Mouse (Mus musculus): ENCODE measurements around the gene Fam117b. TPM values are rescaled to one million over a fixed set of nuclear protein-coding genes. Genes with fewer than 3 reads are reported as not detected.

The Fam117b gene
- polyA plus RNA-seq, 1 experiment from 2014 or later = 12.6 TPM

DNA sequence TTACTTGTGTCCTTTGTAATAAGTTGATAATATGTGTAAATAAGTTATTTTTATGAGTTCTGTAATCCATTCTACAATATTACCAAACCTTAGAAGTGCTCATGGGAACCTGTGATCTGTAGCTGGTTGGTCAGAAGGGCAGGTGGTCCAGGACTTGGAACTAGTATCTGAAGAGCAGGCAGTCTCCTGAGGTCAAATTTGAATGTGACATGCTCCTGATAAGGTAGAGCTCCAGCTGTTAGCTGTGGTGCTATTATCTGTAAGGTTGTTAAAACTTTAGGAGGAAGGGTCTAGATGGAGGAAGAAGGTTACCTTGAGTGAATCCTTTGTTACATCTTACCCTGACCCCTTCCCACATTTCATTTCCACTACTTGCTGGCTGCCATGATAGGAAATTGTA is 5.3 kb downstream of the Fam117b start:
- H3K36me3 ChIP-seq = no peaks in the 10 kb centered on the region
- H3K9me3 ChIP-seq = 0 out of 2 replicates have a peak, but pooled peaks cover 5% of the 10 kb centered on the region
- peaks cover 19% of the 10 kb centered on the region for H3K4me1 ChIP-seq (replicated peaks)
- DNase-seq (ENCODE audit: low spot score) = no peak
- no peak overlapping the region for H3K27ac ChIP-seq
- H3K27me3 ChIP-seq (ENCODE audit: insufficient read depth, poor library complexity, severe bottlenecking) = no peaks in the 10 kb centered on the region
- no peak overlapping the region for H3K4me3 ChIP-seq

DNA sequence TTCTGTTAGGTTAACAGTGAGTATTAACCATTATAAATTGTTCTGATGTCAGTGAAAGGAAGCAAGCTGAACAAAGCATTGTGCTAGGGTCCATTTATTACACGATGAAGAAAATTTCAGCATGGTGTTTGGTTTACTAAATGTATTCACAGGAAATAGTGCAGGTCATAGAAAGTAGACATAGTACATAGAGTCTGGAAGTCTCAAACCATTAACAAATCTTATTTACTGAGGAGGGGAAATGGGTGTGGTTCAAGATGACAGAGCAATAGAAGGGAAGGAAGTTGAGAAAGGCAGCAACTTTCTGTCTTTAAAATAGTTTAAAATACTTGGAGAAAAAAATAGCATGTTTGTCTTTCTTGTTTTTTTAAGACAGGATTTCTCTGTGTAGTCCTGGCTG is 10.4 kb downstream of the Fam117b start:
- WGBS = 85% methylated on average over 1 of the region's 1 CpGs
- H3K4me1 ChIP-seq (replicated peaks) = peaks cover 9% of the 10 kb centered on the region
- H3K27ac ChIP-seq = no peak overlapping the region
- no peak for DNase-seq (ENCODE audit: low spot score)
- no peaks in the 10 kb centered on the region for H3K36me3 ChIP-seq
- 0 out of 2 replicates have a peak, but pooled peaks cover 5% of the 10 kb centered on the region for H3K9me3 ChIP-seq
- H3K4me3 ChIP-seq = no peak overlapping the region
- H3K27me3 ChIP-seq (ENCODE audit: insufficient read depth, poor library complexity, severe bottlenecking) = no peaks in the 10 kb centered on the region

DNA sequence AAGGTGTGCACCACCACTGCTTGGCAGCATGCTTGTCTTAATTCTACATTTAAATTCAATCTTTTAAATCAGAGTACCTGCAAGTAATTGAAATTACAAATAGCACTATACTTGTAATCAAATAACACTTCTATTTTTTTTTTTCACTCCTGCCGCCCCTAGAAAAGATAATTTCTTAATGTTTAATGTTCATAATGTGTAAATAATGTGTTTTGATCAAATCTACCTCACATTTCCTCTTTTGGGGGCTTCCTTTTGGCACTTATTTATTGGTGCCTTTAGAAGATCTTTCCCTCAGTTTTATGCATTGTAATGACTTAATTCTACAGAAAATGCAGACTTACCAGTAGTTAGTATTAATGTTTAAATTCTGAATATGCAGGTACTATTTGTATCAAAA is 10.9 kb downstream of the Fam117b start:
- no peak for DNase-seq (ENCODE audit: low spot score)
- Histone ChIP-seq H3K27ac (no peak overlapping the region), H3K4me3 (no peak overlapping the region), H3K36me3 (no peaks in the 10 kb centered on the region), H3K27me3 (ENCODE audit: insufficient read depth, poor library complexity, severe bottlenecking) (no peaks in the 10 kb centered on the region), H3K4me1 (replicated peaks) (peaks cover 9% of the 10 kb centered on the region), H3K9me3 (0 out of 2 replicates have a peak, but pooled peaks cover 5% of the 10 kb centered on the region)
- 91% methylated on average over 1 of the region's 1 CpGs for WGBS

DNA sequence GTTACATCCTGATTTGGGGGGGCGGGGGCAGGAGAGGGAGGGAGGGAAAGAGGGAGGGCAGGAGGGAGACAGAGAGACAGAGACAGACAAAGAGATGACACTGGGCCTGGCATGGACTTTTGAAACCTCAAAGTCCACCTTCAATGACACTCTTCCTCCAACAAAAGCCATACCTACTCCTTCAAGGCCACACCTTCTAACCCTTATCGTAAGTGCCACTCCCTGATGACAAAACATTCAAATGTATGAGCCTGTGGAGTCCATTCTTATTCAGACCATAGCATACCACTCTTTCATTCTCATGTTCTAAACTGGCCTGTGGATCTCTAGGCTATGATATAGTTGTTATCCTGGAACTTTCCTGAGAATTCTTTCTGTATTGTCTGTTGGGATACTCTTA is 11.6 kb downstream of the Fam117b start:
- H3K4me3 ChIP-seq = no peak overlapping the region
- peaks cover 9% of the 10 kb centered on the region for H3K4me1 ChIP-seq (replicated peaks)
- H3K9me3 ChIP-seq = 0 out of 2 replicates have a peak, but pooled peaks cover 5% of the 10 kb centered on the region
- no peaks in the 10 kb centered on the region for H3K27me3 ChIP-seq (ENCODE audit: insufficient read depth, poor library complexity, severe bottlenecking)
- no peak for DNase-seq (ENCODE audit: low spot score)
- H3K36me3 ChIP-seq = no peaks in the 10 kb centered on the region
- H3K27ac ChIP-seq = no peak overlapping the region
- WGBS = 86% methylated on average over 2 of the region's 2 CpGs

DNA sequence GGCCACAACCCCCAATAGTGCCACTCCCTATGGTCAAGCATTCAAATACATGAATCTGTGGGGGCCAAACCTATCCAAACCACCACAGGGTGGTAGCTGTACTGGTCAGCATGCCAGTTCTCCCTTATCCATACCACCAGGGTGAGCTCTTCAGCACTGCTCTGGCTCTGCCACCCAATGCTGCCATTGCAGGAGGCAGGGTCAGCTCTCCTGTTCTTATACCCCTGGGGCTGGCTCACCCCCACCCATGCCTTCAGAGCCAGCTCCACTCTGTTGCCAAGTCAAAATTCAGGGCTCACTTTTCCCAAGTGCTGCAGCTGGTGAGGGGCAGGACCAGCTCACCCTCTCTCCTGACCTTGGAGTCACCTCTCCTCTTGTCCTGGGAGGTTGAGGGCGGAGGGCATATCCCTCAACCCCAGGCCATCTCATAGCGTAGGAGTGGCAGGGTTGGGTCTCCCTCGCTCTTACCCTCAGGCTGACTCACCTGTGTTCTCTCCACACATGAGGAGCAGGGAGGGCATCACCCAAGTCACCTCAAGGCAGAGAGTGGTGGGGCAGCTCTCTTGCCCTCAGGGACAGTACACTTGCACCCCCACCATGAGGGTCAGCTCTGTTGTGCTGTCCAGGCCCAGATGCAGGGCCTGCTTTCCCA is 13.3 kb downstream of the Fam117b start:
- peaks cover 9% of the 10 kb centered on the region for H3K4me1 ChIP-seq (replicated peaks)
- 0 out of 2 replicates have a peak, but pooled peaks cover 5% of the 10 kb centered on the region for H3K9me3 ChIP-seq
- WGBS = 84% methylated on average over 3 of the region's 3 CpGs
- DNase-seq (ENCODE audit: low spot score) = no peak
- no peaks in the 10 kb centered on the region for H3K36me3 ChIP-seq
- no peak overlapping the region for H3K27ac ChIP-seq
- no peak overlapping the region for H3K4me3 ChIP-seq
- no peaks in the 10 kb centered on the region for H3K27me3 ChIP-seq (ENCODE audit: insufficient read depth, poor library complexity, severe bottlenecking)

DNA sequence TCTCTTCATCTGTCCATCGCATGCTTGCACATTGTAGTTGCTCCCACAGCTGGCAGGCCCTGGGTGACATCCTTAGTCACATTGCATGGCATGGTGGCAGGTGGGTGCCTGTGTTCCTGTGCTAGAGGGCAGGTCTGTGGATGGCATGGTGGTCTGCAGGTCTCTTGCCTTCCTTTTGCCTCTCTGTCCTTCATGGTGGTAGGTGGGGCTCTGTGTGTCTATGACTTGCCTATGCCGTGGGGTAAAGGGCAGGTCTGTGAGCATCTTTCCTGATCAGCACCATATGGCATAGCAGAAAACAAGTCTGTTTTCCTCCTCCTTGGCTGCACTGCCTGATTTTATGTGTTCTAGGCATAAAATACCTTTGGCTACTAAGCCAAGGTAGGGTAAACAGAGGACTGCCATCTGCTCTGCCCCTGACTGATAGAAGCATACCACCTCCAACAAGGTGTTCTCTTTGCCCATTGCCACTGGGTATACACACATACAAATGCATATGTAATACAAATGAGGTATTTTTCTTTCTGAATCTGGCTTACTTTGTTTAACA is 14.4 kb downstream of the Fam117b start:
- Histone ChIP-seq H3K4me1 (replicated peaks) (peaks cover 9% of the 10 kb centered on the region), H3K36me3 (no peaks in the 10 kb centered on the region), H3K9me3 (0 out of 2 replicates have a peak, but pooled peaks cover 5% of the 10 kb centered on the region), H3K27me3 (ENCODE audit: insufficient read depth, poor library complexity, severe bottlenecking) (no peaks in the 10 kb centered on the region), H3K27ac (no peak overlapping the region), H3K4me3 (no peak overlapping the region)
- 89% methylated on average over 2 of the region's 2 CpGs for WGBS
- no peak for DNase-seq (ENCODE audit: low spot score)

DNA sequence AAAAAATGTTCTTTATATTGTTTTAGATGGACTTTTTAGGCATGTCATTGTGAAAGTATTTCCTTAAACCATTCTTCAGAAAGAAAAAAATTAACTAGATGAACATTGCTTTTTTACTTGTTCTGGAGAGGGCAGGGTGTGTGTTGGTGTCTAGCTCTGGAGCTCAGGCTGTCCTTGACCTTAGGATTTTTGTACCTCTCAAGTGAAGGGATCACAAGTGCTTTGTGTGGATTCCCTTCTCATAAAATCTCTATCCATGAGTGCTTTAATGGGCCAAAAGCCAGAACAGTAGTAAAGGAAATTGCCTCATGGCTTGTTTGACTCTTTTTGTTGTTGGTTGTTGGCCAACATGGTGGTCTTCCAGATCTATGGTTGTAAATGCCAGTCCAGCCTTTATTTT is 18.1 kb downstream of the Fam117b start:
- no peaks in the 10 kb centered on the region for H3K9me3 ChIP-seq
- DNase-seq (ENCODE audit: low spot score) = no peak
- no peak overlapping the region for H3K4me3 ChIP-seq
- peaks cover 8% of the 10 kb centered on the region for H3K4me1 ChIP-seq (replicated peaks)
- no peak overlapping the region for H3K27ac ChIP-seq
- no peaks in the 10 kb centered on the region for H3K36me3 ChIP-seq
- no peaks in the 10 kb centered on the region for H3K27me3 ChIP-seq (ENCODE audit: insufficient read depth, poor library complexity, severe bottlenecking)

DNA sequence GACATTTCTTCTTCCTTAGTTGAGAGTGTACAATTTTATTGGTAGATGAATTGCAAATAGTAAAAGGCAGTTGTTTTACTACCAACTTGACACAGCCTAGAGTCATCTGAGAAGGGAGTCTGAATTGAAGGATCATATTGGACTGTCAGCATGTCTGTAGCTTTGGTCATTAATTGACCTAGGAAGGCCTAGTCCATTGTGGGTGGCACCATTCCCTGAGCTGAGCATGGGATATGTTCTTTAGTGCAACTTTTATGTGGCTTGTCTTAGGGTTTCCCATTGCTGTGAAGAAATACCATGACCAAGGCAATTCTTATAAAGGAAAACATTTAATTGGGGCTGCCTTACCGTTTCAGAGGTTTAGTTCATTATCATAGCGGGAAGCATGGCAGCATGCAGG is 20.2 kb downstream of the Fam117b start:
- 95% methylated on average over 2 of the region's 2 CpGs for WGBS
- Histone ChIP-seq H3K27me3 (ENCODE audit: insufficient read depth, poor library complexity, severe bottlenecking) (no peaks in the 10 kb centered on the region), H3K4me3 (no peak overlapping the region), H3K9me3 (no peaks in the 10 kb centered on the region), H3K27ac (no peak overlapping the region), H3K36me3 (no peaks in the 10 kb centered on the region), H3K4me1 (replicated peaks) (no peaks in the 10 kb centered on the region)
- no peak for DNase-seq (ENCODE audit: low spot score)

DNA sequence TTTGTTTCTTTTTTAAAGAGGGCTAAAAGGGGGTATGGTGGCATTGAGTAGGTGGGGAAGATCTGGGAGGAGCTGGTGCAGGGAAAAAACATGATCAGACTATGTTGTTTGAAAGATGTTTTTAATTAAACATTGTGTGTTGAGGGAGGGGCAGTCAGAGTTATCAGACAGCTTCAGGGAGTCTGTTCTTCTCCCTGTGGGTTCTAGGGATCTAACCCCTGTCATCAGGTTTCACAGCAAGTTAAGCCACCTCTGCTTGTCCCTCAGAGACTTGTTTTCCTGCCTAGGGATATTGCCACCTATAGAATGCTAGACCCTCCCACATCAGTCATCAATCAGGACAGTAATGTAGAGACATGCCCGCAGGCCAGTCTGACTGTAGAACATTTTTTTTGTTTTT is 28.3 kb downstream of the Fam117b start:
- peaks cover 12% of the 10 kb centered on the region for H3K4me1 ChIP-seq (replicated peaks)
- H3K27ac ChIP-seq = no peak overlapping the region
- H3K27me3 ChIP-seq (ENCODE audit: insufficient read depth, poor library complexity, severe bottlenecking) = no peaks in the 10 kb centered on the region
- no peaks in the 10 kb centered on the region for H3K36me3 ChIP-seq
- H3K9me3 ChIP-seq = no peaks in the 10 kb centered on the region
- DNase-seq (ENCODE audit: low spot score) = no peak
- 91% methylated on average over 1 of the region's 1 CpGs for WGBS
- H3K4me3 ChIP-seq = no peak overlapping the region

DNA sequence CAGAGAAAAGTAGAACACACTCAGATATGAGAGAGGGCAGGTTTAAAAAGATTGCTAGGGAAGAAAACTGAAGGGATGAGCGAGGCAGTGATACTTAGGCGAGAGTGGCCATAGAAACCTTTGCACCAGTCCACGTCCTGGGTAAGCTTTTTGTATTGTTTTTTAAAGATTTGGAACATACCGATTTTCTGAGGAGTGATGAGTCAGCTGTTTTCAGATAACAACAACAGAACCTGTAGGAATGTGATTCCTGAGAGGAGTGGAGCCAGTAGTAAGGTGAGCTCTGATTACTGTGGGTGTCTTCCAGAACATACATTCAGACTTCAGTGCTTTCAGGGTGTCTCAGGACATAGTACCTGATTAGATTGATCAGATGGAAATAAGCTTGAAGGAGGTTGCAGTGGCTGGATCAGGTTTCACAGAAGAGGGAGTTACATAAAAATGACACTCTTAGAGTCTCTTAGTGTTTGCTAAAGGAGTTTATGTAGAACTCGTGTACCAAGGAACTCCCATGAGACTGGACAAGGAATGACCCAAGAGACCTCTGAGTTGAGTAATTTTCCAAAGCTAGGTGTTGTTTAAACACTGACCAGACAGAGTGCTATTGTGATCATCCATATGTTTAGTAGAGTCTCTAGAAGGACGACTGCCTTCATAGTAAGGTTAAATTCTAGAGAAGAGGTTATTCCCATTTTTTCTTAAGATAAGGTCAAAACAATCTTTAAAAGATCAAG is 29.4 kb downstream of the Fam117b start:
- no peaks in the 10 kb centered on the region for H3K9me3 ChIP-seq
- 82% methylated on average over 6 of the region's 6 CpGs for WGBS

DNA sequence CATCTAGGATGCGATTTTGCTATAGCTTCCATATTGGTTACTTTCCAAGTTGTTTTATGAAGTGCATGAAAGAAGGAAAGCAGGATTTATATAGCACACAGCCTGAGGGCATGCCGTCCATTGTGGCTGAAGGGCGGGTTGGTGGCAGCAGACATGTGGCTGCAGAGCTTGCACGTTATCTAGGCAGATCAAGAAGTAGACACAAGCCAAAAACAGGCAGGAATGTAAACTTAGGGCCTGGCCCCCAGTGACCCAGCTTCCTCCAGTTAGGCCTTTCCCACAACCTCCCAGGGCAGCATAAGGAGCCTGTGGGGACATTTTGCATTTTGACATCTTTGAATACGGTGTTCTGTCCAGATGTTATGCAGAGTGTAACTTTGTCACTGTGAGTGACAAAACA is 31.0 kb downstream of the Fam117b start:
- Histone ChIP-seq H3K27ac (no peak overlapping the region), H3K4me3 (no peak overlapping the region)
- DNase-seq (ENCODE audit: low spot score) = peak; percentile 12

More for the DNA sequence above, 29.4 kb downstream of the Fam117b start:
- no peak for DNase-seq (ENCODE audit: low spot score)
- H3K4me3 ChIP-seq = no peak overlapping the region
- H3K27me3 ChIP-seq (ENCODE audit: insufficient read depth, poor library complexity, severe bottlenecking) = no peaks in the 10 kb centered on the region
- no peak overlapping the region for H3K27ac ChIP-seq
- H3K4me1 ChIP-seq (replicated peaks) = peaks cover 12% of the 10 kb centered on the region
- H3K36me3 ChIP-seq = peaks cover 2% of the 10 kb centered on the region; the same call in 1 of the 2 replicates

DNA sequence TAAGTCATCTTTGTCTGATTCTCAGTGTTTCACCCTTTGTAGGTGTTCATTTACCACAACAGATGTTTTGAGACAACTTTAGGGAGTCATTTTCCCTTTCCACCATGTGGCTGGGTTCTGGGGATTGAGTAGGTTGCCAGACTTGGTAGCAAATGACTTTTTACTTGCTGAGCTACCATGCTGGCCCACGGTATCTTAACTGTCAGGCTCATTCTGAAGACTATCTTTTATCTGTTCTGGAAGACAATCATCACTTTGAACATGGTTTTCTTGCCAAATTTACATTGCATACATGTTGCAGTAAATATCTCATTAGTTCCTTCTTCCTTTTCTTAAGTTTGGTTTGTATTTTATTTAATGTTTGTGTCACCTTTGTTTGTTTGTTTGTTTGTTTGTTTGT is 33.2 kb downstream of the Fam117b start:
- DNase-seq (ENCODE audit: low spot score) = no peak
- WGBS = 93% methylated on average over 1 of the region's 1 CpGs
- no peaks in the 10 kb centered on the region for H3K9me3 ChIP-seq
- H3K4me1 ChIP-seq (replicated peaks) = peaks cover 12% of the 10 kb centered on the region
- no peaks in the 10 kb centered on the region for H3K27me3 ChIP-seq (ENCODE audit: insufficient read depth, poor library complexity, severe bottlenecking)
- H3K36me3 ChIP-seq = peaks cover 26% of the 10 kb centered on the region
- H3K27ac ChIP-seq = no peak overlapping the region
- H3K4me3 ChIP-seq = no peak overlapping the region

More for the DNA sequence above, 31.0 kb downstream of the Fam117b start:
- H3K9me3 ChIP-seq = no peaks in the 10 kb centered on the region
- no peaks in the 10 kb centered on the region for H3K27me3 ChIP-seq (ENCODE audit: insufficient read depth, poor library complexity, severe bottlenecking)
- 53% methylated on average over 5 of the region's 5 CpGs for WGBS
- peaks cover 12% of the 10 kb centered on the region for H3K4me1 ChIP-seq (replicated peaks)
- peaks cover 6% of the 10 kb centered on the region for H3K36me3 ChIP-seq

DNA sequence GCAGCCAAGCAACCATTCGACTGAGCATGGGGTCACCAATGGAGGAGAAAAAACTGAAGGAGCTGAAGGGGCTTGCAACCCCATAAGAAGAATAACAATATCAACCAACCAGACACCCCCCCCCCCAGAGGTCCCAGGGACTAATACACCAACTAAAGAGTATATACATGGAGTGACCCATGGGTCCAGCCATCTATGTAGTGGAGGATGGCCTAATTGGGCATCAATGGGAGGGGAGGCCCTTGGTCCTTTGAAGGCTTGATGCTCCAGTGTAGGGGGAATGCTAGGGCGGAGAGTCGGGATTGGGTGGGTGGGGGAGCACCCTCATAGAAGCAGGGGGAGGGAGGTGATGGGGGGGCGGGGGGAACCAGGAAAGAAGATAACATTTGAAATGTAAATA is 34.7 kb downstream of the Fam117b start:
- peaks cover 28% of the 10 kb centered on the region for H3K36me3 ChIP-seq
- no peak for DNase-seq (ENCODE audit: low spot score)
- 99% methylated on average over 4 of the region's 4 CpGs for WGBS
- H3K27ac ChIP-seq = no peak overlapping the region
- peaks cover 12% of the 10 kb centered on the region for H3K4me1 ChIP-seq (replicated peaks)
- H3K9me3 ChIP-seq = no peaks in the 10 kb centered on the region
- H3K27me3 ChIP-seq (ENCODE audit: insufficient read depth, poor library complexity, severe bottlenecking) = no peaks in the 10 kb centered on the region
- H3K4me3 ChIP-seq = no peak overlapping the region
